Mouse (Mus musculus): ENCODE measurements around the gene Ift81. TPM values are rescaled to one million over a fixed set of nuclear protein-coding genes. Genes with fewer than 3 reads are reported as not detected.
A peak's percentile ranks its signal among the peaks of the same experiment; 100 is the strongest.

Ift81 gene
- polyA plus RNA-seq, 1 experiment from 2014 or later: 48.3 TPM

DNA sequence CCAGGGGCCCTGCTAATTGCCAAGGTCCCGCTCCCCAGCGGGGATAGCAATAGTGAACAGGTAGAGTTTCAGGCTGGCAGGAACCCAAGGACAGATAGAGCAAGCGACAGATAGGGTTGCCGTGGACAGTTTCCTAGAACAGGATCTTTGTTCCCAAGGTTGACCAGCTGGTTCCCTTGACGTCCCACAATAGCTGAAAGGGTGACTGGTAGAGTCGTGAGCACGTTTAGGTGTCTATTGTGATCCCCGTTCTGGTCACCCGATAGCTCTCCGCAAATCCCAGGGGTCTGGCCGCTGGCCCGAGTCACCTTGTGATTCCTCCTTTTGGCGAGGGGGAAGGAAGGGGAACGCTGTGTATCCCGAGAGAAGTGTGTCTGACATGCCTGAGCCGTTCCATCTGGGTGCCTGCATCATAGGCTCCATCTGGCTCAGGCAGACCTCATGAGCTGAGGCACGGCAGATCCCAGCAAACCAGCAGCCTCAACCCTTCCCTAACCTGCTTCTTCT, 103.6 kb downstream of the Ift81 start:
- ChIA-PET CTCF (interaction anchor here (1.5 kb wide), 1 partner anchor 8 kb away, joined by 5 read pairs; no protein-coding TSS in a partner anchor), POLR2A (interaction anchor here (1.8 kb wide), 1 partner anchor 9 kb away, joined by 9 read pairs; the partner anchor contains the start of gene Atp2a2)
- TF ChIP-seq CTCF (IDR thresholded peaks at IDR 0.05): no peak
- in situ Hi-C loops (cut with MboI; ENCODE audit: low pct_unique_long_range_greater_than_20kb): no loop called here
- no peak for ATAC-seq
- no peaks in the 10 kb centered on the region for H3K27me3 ChIP-seq
- DNase-seq (ENCODE audit: low read depth, low spot score): no peak

DNA sequence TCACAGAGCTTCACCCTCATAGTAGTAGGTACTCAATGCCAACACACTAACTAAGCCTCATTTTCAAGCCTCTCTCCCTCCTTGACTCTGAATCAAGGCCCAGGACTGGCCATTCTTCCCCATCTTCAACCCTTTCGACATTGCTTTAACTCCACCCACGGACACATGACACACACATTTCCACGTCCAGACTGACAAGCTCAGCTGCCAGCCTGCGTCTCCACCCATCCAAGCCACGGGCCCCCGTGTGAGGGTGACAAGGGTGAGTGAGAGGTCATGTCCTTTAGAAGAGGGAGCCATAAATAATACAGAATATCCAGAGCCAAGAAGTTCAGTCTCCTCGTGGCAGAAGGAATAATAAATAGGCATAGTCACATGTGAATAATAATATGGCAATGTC, 104.7 kb downstream of the Ift81 start:
- ChIA-PET POLR2A (no interaction called here), CTCF (interaction anchor here (0.7 to 1.5 kb wide), 2 partner anchors 9 to 60 kb away, joined by 3 to 5 read pairs; no protein-coding TSS in a partner anchor)
- in situ Hi-C loops (cut with MboI; ENCODE audit: low pct_unique_long_range_greater_than_20kb): no loop called here
- DNase-seq (ENCODE audit: low read depth, low spot score): no peak
- TF ChIP-seq CTCF (IDR thresholded peaks at IDR 0.05): no peak
- H3K27me3 ChIP-seq: no peaks in the 10 kb centered on the region
- ATAC-seq: no peak

DNA sequence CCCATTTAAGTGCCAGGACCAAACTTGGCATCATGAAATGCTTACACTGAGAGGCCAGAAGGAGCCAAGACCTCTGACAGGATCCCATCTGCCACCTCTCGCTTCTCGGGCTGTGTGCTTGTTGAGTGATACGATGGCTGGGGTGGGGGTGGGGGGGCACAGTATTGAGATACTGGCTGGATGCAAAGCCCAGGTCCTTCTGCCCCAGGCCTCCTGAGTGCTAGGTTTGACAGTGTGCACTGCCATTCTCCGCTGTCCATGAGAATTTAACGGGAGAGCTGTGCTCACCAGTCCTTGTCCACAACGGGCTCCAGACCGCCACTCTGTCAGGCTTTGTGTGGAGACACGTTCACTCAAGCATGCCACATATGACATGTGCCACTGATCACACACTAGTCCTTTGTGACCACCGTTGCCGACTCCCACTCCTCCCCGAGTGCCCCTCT, 105.4 kb downstream of the Ift81 start:
- DNase-seq (ENCODE audit: low read depth, low spot score) (no peak), ATAC-seq (no peak)
- no peaks in the 10 kb centered on the region for H3K27me3 ChIP-seq
- ChIA-PET CTCF (interaction anchor here (0.7 kb wide), 1 partner anchor 61 kb away, joined by 3 read pairs; no protein-coding TSS in a partner anchor), POLR2A (interaction anchor here (0.6 to 0.7 kb wide), 3 partner anchors 10 to 1064 kb away, joined by 3 to 8 read pairs (median 3); no protein-coding TSS in a partner anchor)
- TF ChIP-seq CTCF (IDR thresholded peaks at IDR 0.05): no peak
- in situ Hi-C loops (cut with MboI; ENCODE audit: low pct_unique_long_range_greater_than_20kb): no loop called here

DNA sequence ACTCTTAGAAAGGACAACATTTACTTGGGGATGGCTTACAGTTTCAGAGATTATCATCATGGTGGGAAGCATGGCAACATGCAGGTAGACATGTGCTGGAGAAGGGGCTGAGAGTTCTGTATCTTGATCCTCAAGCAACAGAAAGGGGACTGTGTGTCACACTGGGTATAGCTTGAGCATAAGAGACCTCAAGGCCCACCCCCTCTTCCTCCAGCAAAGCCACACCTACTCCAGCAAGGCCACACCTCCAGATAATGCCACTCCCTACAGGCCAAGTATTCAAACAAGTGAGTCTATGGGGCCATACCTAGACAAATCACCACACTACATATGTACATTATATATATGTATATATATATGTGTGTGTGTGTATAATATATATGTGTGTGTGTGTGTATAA, 106.9 kb downstream of the Ift81 start:
- POLR2A ChIA-PET: interaction anchor here (1.0 kb wide), 1 partner anchor 39 kb away, joined by 3 read pairs; no protein-coding TSS in a partner anchor
- TF ChIP-seq CTCF (IDR thresholded peaks at IDR 0.05): no peak
- in situ Hi-C loops (cut with MboI; ENCODE audit: low pct_unique_long_range_greater_than_20kb): no loop called here
- DNase-seq (ENCODE audit: low read depth, low spot score) (no peak), ATAC-seq (no peak)
- H3K27me3 ChIP-seq: no peaks in the 10 kb centered on the region
- CTCF ChIA-PET: no interaction called here

DNA sequence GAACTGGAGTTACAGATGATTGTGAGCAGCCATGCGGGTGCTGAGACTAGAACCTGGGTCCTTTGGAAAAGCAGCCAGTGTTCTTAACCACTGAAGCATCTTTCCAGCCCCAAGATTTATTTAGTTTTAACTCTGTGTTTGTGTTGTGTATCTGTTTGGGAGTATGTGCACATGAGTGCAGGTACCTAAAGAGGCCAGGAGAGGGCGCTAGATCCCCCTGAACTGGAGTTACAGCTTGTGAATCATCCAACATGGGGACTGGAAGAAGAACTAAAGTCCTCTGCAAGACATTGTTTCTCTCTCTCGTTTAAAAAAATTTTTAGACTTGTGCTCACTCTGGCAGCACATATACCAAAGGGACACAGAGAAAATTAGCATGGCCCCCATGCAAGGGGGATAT, 107.9 kb downstream of the Ift81 start:
- no peak for ATAC-seq
- in situ Hi-C loops (cut with MboI; ENCODE audit: low pct_unique_long_range_greater_than_20kb): no loop called here
- H3K27me3 ChIP-seq: no peaks in the 10 kb centered on the region
- ChIA-PET CTCF (interaction anchor here (1.5 kb wide), 1 partner anchor 37 kb away, joined by 5 read pairs; no protein-coding TSS in a partner anchor), POLR2A (no interaction called here)
- DNase-seq (ENCODE audit: low read depth, low spot score): no peak
- no peak for TF ChIP-seq CTCF (IDR thresholded peaks at IDR 0.05)

DNA sequence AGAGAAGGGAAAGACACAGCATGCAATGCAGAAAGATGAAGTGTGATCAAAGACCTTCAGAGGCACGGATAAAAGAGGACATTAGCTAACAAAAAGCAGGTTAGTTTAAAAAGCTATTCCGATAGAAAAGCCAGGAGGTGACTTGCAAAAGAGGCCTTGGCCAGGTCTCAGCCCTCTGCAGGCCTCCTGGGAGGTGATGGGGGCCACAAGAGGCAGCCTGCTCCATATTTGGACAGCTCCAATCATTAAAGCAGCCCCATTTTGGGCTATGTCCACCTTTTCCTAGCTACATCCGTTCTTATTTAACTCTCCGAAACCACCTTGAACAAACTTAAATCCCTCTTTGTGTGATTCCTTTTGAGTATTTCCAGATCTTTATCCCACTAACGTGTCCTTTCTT, 108.8 kb downstream of the Ift81 start:
- TF ChIP-seq CTCF (IDR thresholded peaks at IDR 0.05): no peak
- in situ Hi-C loops (cut with MboI; ENCODE audit: low pct_unique_long_range_greater_than_20kb): no loop called here

DNA sequence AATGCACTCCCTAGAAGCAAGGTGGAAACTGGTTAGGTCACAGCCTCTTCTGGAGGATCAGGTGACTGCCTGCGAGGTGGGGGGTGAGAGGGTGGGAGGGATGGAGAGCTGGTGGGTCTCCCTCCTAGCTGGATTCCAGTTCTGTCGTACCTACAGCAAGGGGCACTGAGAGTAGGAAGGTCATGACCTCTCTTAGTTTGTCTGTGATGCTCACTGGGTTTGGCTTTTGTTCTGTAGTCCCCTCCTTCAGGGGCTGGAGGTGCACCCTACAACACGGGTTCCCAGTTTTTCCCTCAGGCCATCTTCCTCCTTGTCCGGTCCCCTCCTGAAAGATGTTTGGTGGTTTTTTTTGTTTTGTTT, 110.6 kb downstream of the Ift81 start:
- no peak for ATAC-seq
- DNase-seq (ENCODE audit: low read depth, low spot score): no peak
- H3K27me3 ChIP-seq: no peaks in the 10 kb centered on the region
- ChIA-PET CTCF (interaction anchor here (1.0 to 1.5 kb wide), 2 partner anchors 9 to 43 kb away, joined by 3 to 5 read pairs; no protein-coding TSS in a partner anchor), POLR2A (interaction anchor here (1.1 to 1.7 kb wide), 3 partner anchors 15 to 44 kb away, joined by 3 to 4 read pairs (median 3); no protein-coding TSS in a partner anchor)
- no peak for TF ChIP-seq CTCF (IDR thresholded peaks at IDR 0.05)
- in situ Hi-C loops (cut with MboI; ENCODE audit: low pct_unique_long_range_greater_than_20kb): no loop called here

More for the DNA sequence above, 108.8 kb downstream of the Ift81 start:
- no peaks in the 10 kb centered on the region for H3K27me3 ChIP-seq
- no peak for DNase-seq (ENCODE audit: low read depth, low spot score)
- CTCF ChIA-PET: interaction anchor here (1.5 kb wide), 1 partner anchor 38 kb away, joined by 5 read pairs; no protein-coding TSS in a partner anchor
- POLR2A ChIA-PET: interaction anchor here (1.7 kb wide), 1 partner anchor 33 kb away, joined by 4 read pairs; no protein-coding TSS in a partner anchor
- no peak for ATAC-seq

DNA sequence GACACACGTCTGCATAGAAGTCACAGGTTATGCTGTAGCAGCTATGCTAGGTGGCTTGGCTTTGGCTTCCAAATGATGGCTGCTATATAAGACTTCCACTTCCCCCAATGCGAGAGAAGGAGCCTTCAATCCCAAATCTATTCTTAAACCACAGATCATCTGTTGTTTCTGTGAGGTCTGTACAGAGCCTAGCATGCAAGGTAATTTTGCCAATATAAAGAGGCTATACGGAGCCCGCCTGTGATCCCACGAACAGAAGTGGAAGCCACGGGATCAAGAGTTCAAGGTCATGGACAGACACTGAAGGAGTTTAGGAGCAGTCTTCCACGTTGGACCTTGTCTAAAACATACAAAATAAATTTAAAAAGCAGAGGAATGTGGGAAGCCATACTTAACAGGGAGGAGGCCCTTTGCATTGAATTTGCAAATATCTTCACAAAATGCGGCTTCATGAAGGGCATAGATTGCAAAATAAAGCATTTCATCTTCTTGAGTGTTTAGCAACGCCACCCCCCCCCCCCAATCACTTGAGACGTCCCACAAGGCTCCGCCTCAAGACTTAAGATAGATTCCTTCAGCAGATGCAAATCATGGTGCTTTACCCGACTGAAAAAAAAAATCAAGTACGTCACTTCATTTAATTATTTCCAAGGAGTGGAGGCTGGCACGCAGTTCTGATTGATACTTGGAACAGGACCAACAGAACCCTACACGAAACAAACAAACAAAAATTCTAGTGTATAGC, 111.1 kb downstream of the Ift81 start:
- ATAC-seq (no peak), DNase-seq (ENCODE audit: low read depth, low spot score) (no peak)
- POLR2A ChIA-PET: interaction anchor here (1.1 to 1.7 kb wide), 2 partner anchors 16 to 44 kb away, joined by 3 read pairs; no protein-coding TSS in a partner anchor
- in situ Hi-C loops (cut with MboI; ENCODE audit: low pct_unique_long_range_greater_than_20kb): no loop called here
- CTCF ChIA-PET: interaction anchor here (1.0 kb wide), 1 partner anchor 9 kb away, joined by 3 read pairs; no protein-coding TSS in a partner anchor
- H3K27me3 ChIP-seq: no peaks in the 10 kb centered on the region
- TF ChIP-seq CTCF (IDR thresholded peaks at IDR 0.05): no peak

DNA sequence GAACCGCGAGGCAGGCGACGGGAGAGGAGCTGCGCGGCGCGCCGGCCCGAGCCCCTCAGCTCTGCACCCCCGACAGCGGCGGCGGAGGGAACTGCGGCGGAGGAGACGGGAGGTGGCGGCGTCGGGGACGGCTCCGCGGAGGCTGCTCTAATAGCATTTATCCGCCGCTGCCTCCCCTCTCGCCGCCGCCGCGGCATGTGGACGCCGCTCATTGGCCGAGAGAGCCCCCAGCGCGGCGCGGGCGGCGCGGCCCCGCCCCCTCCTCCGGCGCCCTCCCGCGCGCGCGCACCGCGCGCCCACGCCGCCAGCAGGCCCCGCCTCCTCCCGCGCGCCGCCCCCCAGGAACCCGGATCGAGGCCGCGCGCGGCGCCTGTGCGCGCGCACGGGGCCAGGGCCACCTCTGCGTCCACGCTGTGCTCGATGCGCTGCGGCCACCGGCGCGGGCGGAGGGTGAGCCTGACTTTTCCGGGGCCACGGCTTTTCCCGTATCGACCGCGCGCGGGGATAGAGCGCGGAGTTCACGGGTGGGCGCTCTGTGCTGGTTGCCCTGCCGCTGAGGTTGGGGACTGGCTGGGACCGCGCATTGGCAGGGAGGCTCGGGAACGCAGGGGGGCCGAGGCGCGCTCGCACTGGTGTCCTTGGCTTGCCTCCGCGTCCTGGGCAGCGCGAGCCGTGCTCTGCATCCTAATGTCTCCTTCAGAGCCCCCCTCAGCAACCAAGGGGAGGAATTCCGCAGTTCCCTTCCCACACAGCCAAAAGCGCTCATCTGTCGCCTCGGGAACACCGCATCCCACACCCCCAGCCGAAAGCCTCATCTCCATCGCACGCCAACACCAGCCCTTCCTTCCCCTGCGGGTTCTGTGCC, 112.0 kb downstream of the Ift81 start, which contains the start of gene Atp2a2:
Gene Atp2a2, minus strand, starts transcription at position 149 of the 865 bp plus-strand sequence.
- no peaks in the 10 kb centered on the region for H3K27me3 ChIP-seq
- in situ Hi-C loops (cut with MboI; ENCODE audit: low pct_unique_long_range_greater_than_20kb): no loop called here
- ChIA-PET POLR2A (interaction anchor here (0.7 to 1.5 kb wide), 10 partner anchors 9 to 269 kb away, joined by 3 to 9 read pairs (median 4); partner anchors contain the start of gene Arpc3), CTCF (interaction anchor here (1.1 kb wide), 1 partner anchor 45 kb away, joined by 3 read pairs; no protein-coding TSS in a partner anchor)
- no peak for TF ChIP-seq CTCF (IDR thresholded peaks at IDR 0.05)
- peak; percentile 59 for DNase-seq (ENCODE audit: low read depth, low spot score)
- ATAC-seq: peak; percentile 92

All from Patski (cell line).